Mouse (Mus musculus): ENCODE measurements at regions not wholly inside any gene's neighbourhood (a gene's known extent, or its start where the extent isn't known, plus 50 kb on each side); places are given as distances from the start of the nearest gene placed in this dataset.

DNA sequence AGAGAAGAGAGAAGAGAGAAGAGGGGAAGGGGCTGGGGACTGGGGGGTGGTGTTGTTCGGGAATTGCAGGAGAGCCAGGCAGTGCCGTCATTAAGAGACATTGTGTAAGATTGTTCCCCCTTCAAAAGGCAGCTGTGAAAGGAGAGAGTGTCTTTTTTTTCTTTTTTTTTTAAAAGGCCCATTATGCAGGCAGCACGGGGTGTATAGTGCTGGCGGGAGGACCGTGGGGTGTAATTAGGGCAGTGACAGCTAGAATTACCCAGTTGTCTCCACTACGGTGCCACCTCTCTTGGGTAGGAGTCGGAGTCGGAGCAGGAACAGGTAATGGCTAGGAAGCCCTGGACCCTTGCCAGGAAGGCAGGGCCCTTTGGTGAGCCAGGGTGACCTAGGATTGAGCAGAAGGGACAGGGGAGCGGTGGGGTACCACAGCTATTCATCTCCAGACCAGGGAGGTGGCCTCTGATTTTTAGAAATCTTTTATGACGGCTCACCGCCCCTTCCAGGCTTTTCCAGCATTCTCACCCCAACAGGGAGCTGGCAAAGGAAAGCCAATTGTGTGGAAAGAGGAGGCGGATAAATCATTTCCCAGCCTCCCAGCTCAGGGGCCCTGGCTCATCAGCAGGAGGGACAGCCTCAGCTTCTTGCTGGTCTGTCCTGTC, 67.2 kb upstream of the Zc3h12a start:
- WGBS: 29% methylated on average over 12 of the region's 12 CpGs
- ATAC-seq (replicated peaks; ENCODE audit: insufficient number of reproducible peaks, low FRiP score, low TSS enrichment, low read depth): 0 out of 2 replicates have a peak, but pooled peaks have one; percentile 55
- no peak overlapping the region for H3K4me2 ChIP-seq (ENCODE audit: low read depth, low read length)
- no peak overlapping the region for H3K27ac ChIP-seq (replicated peaks; ENCODE audit: low read depth, low read length)
- no peak overlapping the region for H3K9ac ChIP-seq (replicated peaks; ENCODE audit: low read length)
- no peaks in the 10 kb centered on the region for H3K9me3 ChIP-seq (replicated peaks; ENCODE audit: control insufficient read depth, low read length)
- H3K4me1 ChIP-seq (ENCODE audit: control insufficient read depth, insufficient read depth, low read length): no peaks in the 10 kb centered on the region
- H3K36me3 ChIP-seq (replicated peaks; ENCODE audit: control insufficient read depth, insufficient read depth, low read depth, low read length): no peaks in the 10 kb centered on the region
- DNase-seq (ENCODE audit: low spot score): no peak
- no peak overlapping the region for H3K4me3 ChIP-seq (ENCODE audit: low read depth, low read length)
- peaks cover 5% of the 10 kb centered on the region; the same call in 1 of the 2 replicates for H3K27me3 ChIP-seq (ENCODE audit: control insufficient read depth, insufficient read depth, low read length)

DNA sequence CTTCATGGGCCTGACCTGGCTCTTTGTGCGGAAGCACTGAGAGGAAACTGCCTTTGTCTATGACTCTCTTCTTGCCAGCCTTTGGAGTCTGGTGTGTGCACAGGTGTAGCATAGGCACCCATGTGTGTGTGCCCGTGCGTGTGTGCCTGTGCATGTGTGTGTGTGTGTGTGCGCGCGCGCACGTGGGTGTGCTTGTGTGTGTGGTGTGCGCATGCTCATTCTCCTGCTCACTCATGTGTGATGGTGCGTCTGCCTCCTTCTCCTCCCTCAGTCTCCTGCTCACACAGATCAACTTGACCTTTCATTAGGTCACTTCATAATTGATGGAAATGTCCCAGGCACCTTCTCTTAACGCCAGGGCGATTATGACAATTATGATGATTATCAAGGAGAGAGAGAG, 66.7 kb upstream of the Zc3h12a start:
- H3K4me2 ChIP-seq (ENCODE audit: low read depth, low read length): no peak overlapping the region

DNA sequence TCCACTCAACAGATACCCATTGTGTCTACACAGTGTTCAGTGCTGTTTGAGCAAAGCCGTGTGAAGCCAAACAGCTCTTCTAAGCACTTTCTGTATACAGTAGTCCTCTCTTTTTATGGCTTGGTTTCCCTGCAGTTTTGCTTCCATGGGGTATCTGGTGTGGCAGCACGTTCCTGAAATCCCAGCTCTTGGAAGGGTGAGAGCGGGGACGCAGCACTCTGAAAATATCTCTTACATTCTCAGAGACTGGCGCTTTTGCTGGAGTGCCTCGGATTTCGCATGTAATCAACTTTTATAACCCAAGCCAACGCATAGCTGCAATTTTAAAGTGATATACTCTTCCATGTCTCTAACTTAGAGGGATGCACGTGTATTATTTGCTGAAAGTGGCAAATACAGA, 64.0 kb upstream of the Zc3h12a start:
- H3K27ac ChIP-seq (replicated peaks; ENCODE audit: low read depth, low read length): no peak overlapping the region
- no peak overlapping the region for H3K4me3 ChIP-seq (ENCODE audit: low read depth, low read length)
- no peak overlapping the region for H3K4me2 ChIP-seq (ENCODE audit: low read depth, low read length)
- H3K27me3 ChIP-seq (ENCODE audit: control insufficient read depth, insufficient read depth, low read length): peaks cover 5% of the 10 kb centered on the region; the same call in 1 of the 2 replicates
- no peaks in the 10 kb centered on the region for H3K4me1 ChIP-seq (ENCODE audit: control insufficient read depth, insufficient read depth, low read length)
- DNase-seq (ENCODE audit: low spot score): no peak
- ATAC-seq (replicated peaks; ENCODE audit: insufficient number of reproducible peaks, low FRiP score, low TSS enrichment, low read depth): no peak
- no peak overlapping the region for H3K9ac ChIP-seq (replicated peaks; ENCODE audit: low read length)
- H3K36me3 ChIP-seq (replicated peaks; ENCODE audit: control insufficient read depth, insufficient read depth, low read depth, low read length): no peaks in the 10 kb centered on the region
- no peaks in the 10 kb centered on the region for H3K9me3 ChIP-seq (replicated peaks; ENCODE audit: control insufficient read depth, low read length)
- 75% methylated on average over 9 of the region's 9 CpGs for WGBS

More for the DNA sequence above, 66.7 kb upstream of the Zc3h12a start:
- H3K27ac ChIP-seq (replicated peaks; ENCODE audit: low read depth, low read length): no peak overlapping the region
- no peaks in the 10 kb centered on the region for H3K9me3 ChIP-seq (replicated peaks; ENCODE audit: control insufficient read depth, low read length)
- DNase-seq (ENCODE audit: low spot score) (no peak), ATAC-seq (replicated peaks; ENCODE audit: insufficient number of reproducible peaks, low FRiP score, low TSS enrichment, low read depth) (0 out of 2 replicates have a peak, but pooled peaks have one; percentile 45)
- no peak overlapping the region for H3K9ac ChIP-seq (replicated peaks; ENCODE audit: low read length)
- whole genome bisulfite sequencing: 67% methylated on average over 12 of the region's 12 CpGs
- H3K4me3 ChIP-seq (ENCODE audit: low read depth, low read length): no peak overlapping the region
- H3K36me3 ChIP-seq (replicated peaks; ENCODE audit: control insufficient read depth, insufficient read depth, low read depth, low read length): no peaks in the 10 kb centered on the region
- H3K27me3 ChIP-seq (ENCODE audit: control insufficient read depth, insufficient read depth, low read length): peaks cover 5% of the 10 kb centered on the region; the same call in 1 of the 2 replicates
- H3K4me1 ChIP-seq (ENCODE audit: control insufficient read depth, insufficient read depth, low read length): no peaks in the 10 kb centered on the region

DNA sequence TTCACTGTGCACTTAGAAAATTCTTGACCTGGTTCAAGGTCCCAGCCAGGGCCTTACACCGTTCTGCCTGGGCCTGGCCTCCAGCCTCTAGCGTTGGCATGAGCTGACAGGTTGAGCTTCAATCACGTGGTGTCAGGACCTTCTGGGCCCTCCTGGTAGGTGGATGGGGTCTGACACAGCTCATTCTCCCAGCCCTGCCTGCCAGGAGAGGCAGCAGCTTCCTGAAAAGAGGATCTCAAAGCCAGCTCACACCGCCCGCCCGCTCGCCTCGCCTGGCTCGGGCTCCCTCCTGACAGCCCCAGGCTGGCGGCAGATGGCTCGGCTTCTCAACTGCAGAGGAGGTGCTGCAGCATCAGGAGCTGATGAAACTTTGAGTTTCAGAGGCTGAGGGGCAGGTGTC, 63.4 kb upstream of the Zc3h12a start:
- Histone ChIP-seq H3K4me1 (ENCODE audit: control insufficient read depth, insufficient read depth, low read length) (no peaks in the 10 kb centered on the region), H3K27me3 (ENCODE audit: control insufficient read depth, insufficient read depth, low read length) (peaks cover 5% of the 10 kb centered on the region; the same call in 1 of the 2 replicates), H3K4me3 (ENCODE audit: low read depth, low read length) (no peak overlapping the region), H3K9ac (replicated peaks; ENCODE audit: low read length) (no peak overlapping the region), H3K36me3 (replicated peaks; ENCODE audit: control insufficient read depth, insufficient read depth, low read depth, low read length) (no peaks in the 10 kb centered on the region), H3K27ac (replicated peaks; ENCODE audit: low read depth, low read length) (no peak overlapping the region), H3K4me2 (ENCODE audit: low read depth, low read length) (no peak overlapping the region), H3K9me3 (replicated peaks; ENCODE audit: control insufficient read depth, low read length) (no peaks in the 10 kb centered on the region)
- WGBS: 17% methylated on average over 11 of the region's 11 CpGs
- no peak for ATAC-seq (replicated peaks; ENCODE audit: insufficient number of reproducible peaks, low FRiP score, low TSS enrichment, low read depth)
- DNase-seq (ENCODE audit: low spot score): no peak

DNA sequence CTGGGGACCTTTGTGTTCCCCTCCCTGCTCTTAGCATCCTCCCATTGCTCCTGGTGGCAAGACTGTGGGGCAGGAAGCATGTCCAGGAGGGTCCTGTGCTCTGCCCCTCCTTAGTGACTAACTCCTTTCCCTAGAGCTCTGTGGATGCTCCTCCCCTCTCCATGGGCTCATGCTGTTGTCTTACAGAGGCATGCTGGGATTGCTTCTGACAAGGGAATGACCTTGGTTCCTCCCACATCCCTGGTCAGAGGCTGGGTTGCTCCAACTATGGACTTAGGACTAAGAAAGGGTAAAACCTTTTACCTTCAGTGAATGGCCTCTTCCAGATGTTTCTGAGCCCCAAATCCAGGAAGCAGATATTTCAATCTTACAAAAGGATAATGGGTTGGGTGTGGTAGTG, 62.3 kb upstream of the Zc3h12a start:
- DNase-seq (ENCODE audit: low spot score) (no peak), ATAC-seq (replicated peaks; ENCODE audit: insufficient number of reproducible peaks, low FRiP score, low TSS enrichment, low read depth) (no peak)
- no peak overlapping the region for H3K9ac ChIP-seq (replicated peaks; ENCODE audit: low read length)
- no peaks in the 10 kb centered on the region for H3K36me3 ChIP-seq (replicated peaks; ENCODE audit: control insufficient read depth, insufficient read depth, low read depth, low read length)
- no peak overlapping the region for H3K4me2 ChIP-seq (ENCODE audit: low read depth, low read length)
- H3K4me1 ChIP-seq (ENCODE audit: control insufficient read depth, insufficient read depth, low read length): no peaks in the 10 kb centered on the region
- H3K27ac ChIP-seq (replicated peaks; ENCODE audit: low read depth, low read length): no peak overlapping the region
- no peak overlapping the region for H3K4me3 ChIP-seq (ENCODE audit: low read depth, low read length)
- H3K9me3 ChIP-seq (replicated peaks; ENCODE audit: control insufficient read depth, low read length): no peaks in the 10 kb centered on the region
- H3K27me3 ChIP-seq (ENCODE audit: control insufficient read depth, insufficient read depth, low read length): 0 out of 2 replicates have a peak, but pooled peaks cover 2% of the 10 kb centered on the region

DNA sequence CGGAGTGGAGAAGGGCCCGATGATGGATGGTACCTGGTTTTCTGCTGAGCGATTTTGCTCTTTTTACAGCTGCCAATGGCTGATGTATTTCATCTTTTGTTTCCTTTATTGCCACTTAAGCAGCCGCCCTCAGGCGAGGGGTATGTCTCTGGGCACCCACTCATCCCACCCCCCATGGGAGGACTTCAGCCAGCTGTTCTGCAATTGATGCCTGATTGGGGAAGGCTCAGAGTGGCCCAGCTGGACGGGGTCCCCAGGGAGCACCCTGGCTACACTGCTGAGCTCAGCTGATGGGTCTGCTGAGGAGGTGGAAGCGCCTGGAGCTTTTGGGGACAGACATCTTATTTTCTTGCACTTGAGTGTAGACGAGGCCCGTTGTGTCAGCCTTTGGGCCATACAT, 58.6 kb upstream of the Zc3h12a start:
- H3K4me3 ChIP-seq (ENCODE audit: low read depth, low read length): no peak overlapping the region
- H3K9ac ChIP-seq (replicated peaks; ENCODE audit: low read length): no peak overlapping the region
- H3K27ac ChIP-seq (replicated peaks; ENCODE audit: low read depth, low read length): no peak overlapping the region
- H3K4me1 ChIP-seq (ENCODE audit: control insufficient read depth, insufficient read depth, low read length): no peaks in the 10 kb centered on the region
- no peaks in the 10 kb centered on the region for H3K9me3 ChIP-seq (replicated peaks; ENCODE audit: control insufficient read depth, low read length)
- ATAC-seq (replicated peaks; ENCODE audit: insufficient number of reproducible peaks, low FRiP score, low TSS enrichment, low read depth): no peak
- no peak for DNase-seq (ENCODE audit: low spot score)
- 69% methylated on average over 9 of the region's 9 CpGs for WGBS
- H3K27me3 ChIP-seq (ENCODE audit: control insufficient read depth, insufficient read depth, low read length): no peaks in the 10 kb centered on the region
- no peaks in the 10 kb centered on the region for H3K36me3 ChIP-seq (replicated peaks; ENCODE audit: control insufficient read depth, insufficient read depth, low read depth, low read length)
- no peak overlapping the region for H3K4me2 ChIP-seq (ENCODE audit: low read depth, low read length)

DNA sequence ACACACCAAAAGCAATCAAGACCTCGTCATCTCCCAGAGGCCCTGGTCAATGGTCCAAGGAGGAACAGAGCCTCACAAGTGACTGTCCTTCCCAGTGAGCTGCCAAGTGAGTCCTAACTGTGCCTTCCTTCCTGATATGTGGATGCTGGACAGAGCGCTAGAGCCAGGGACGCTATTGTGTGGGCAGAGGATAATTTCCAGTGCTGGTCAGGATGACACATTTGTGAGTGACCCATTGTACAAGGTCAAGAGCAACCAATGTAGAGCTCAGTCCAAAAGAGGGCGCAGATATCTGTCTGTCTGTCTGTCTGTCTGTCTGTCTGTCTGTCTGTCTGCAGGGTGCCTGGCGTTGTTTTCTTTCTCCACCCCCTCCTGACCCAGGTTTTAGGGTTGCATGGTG, 57.4 kb upstream of the Zc3h12a start:
- no peak for DNase-seq (ENCODE audit: low spot score)
- no peaks in the 10 kb centered on the region for H3K9me3 ChIP-seq (replicated peaks; ENCODE audit: control insufficient read depth, low read length)
- H3K4me3 ChIP-seq (ENCODE audit: low read depth, low read length): no peak overlapping the region
- 75% methylated on average over 5 of the region's 5 CpGs for WGBS
- H3K4me1 ChIP-seq (ENCODE audit: control insufficient read depth, insufficient read depth, low read length): no peaks in the 10 kb centered on the region
- no peak overlapping the region for H3K4me2 ChIP-seq (ENCODE audit: low read depth, low read length)
- no peak overlapping the region for H3K27ac ChIP-seq (replicated peaks; ENCODE audit: low read depth, low read length)
- H3K9ac ChIP-seq (replicated peaks; ENCODE audit: low read length): no peak overlapping the region
- H3K27me3 ChIP-seq (ENCODE audit: control insufficient read depth, insufficient read depth, low read length): no peaks in the 10 kb centered on the region
- H3K36me3 ChIP-seq (replicated peaks; ENCODE audit: control insufficient read depth, insufficient read depth, low read depth, low read length): no peaks in the 10 kb centered on the region
- ATAC-seq (replicated peaks; ENCODE audit: insufficient number of reproducible peaks, low FRiP score, low TSS enrichment, low read depth): no peak

DNA sequence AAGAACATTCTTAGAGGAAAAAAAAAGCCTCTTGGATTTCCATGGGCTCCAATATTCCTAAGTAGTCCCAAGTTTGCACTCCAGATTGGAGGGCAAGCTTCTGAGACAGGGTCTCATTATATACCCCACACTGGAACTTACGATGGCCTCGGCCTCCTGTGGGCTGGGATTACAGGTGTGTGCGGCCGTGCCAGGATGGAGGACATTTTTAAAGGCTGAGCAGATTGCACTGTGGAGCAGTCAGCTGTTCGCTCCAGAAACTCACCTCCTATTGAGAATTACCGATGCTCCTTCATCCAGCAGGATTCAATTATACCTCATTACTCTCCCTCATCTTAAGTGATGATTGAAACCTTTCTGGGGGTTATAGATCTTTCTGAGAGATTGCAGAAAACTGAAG, 53.3 kb upstream of the Zc3h12a start:
- Histone ChIP-seq H3K4me2 (ENCODE audit: low read depth, low read length) (no peak overlapping the region), H3K27ac (replicated peaks; ENCODE audit: low read depth, low read length) (no peak overlapping the region), H3K9ac (replicated peaks; ENCODE audit: low read length) (no peak overlapping the region), H3K4me3 (ENCODE audit: low read depth, low read length) (no peak overlapping the region), H3K36me3 (replicated peaks; ENCODE audit: control insufficient read depth, insufficient read depth, low read depth, low read length) (no peaks in the 10 kb centered on the region), H3K27me3 (ENCODE audit: control insufficient read depth, insufficient read depth, low read length) (no peaks in the 10 kb centered on the region), H3K9me3 (replicated peaks; ENCODE audit: control insufficient read depth, low read length) (no peaks in the 10 kb centered on the region), H3K4me1 (ENCODE audit: control insufficient read depth, insufficient read depth, low read length) (no peaks in the 10 kb centered on the region)
- no peak for ATAC-seq (replicated peaks; ENCODE audit: insufficient number of reproducible peaks, low FRiP score, low TSS enrichment, low read depth)
- 79% methylated on average over 6 of the region's 6 CpGs for whole genome bisulfite sequencing
- DNase-seq (ENCODE audit: low spot score): no peak
